Mouse (Mus musculus) hindbrain, embryonic 14.5 days (tissue): ENCODE results near the gene Pigc. TPM values are rescaled to one million over a fixed set of nuclear protein-coding genes. Genes with fewer than 3 reads are reported as not detected.

Source experiments
- ATAC-seq: fragments of 200-750 bp; cut with Nextera tagmentation; 2 replicates; pipeline ENCODE4 v1.8.0; 2017; ENCODE audit warnings: moderate number of reproducible peaks, mild to moderate bottlenecking, moderate TSS enrichment, moderate library complexity; ENCODE audit not compliant: low FRiP score
- DNase-seq: peaks from one replicate; pipeline ENCODE4 v3.0.0-alpha.2; 2015; ENCODE audit warnings: low spot score
- H3K27ac ChIP-seq: fragments of 300-500 bp; sonication (generic); 2 replicates; pipeline ENCODE4 v1.5.1; 2014; ENCODE audit warnings: mild to moderate bottlenecking, moderate library complexity
- H3K27me3 ChIP-seq: fragments of 300-500 bp; sonication (generic); 2 replicates; pipeline ENCODE4 v1.6.1; 2014; ENCODE audit warnings: mild to moderate bottlenecking, low read length, mixed read lengths; ENCODE audit not compliant: control insufficient read depth, insufficient read depth
- H3K36me3 ChIP-seq: fragments of 300-500 bp; sonication (generic); replicated peaks from 2 replicates; pipeline ENCODE4 v1.6.1; 2014; ENCODE audit not compliant: control insufficient read depth, insufficient read depth
- H3K4me1 ChIP-seq: fragments of 300-500 bp; sonication (generic); replicated peaks from 2 replicates; pipeline ENCODE4 v1.6.1; 2014; ENCODE audit warnings: antibody characterized with exemption, low read length, mixed read lengths; ENCODE audit not compliant: control insufficient read depth, insufficient read depth
- H3K4me2 ChIP-seq: fragments of 300-500 bp; sonication (generic); replicated peaks from 2 replicates; pipeline ENCODE4 v1.6.1; 2014; ENCODE audit warnings: mild to moderate bottlenecking, moderate library complexity
- H3K4me3 ChIP-seq: fragments of 300-500 bp; sonication (generic); replicated peaks from 2 replicates; pipeline ENCODE4 v1.5.1; 2014; ENCODE audit warnings: mild to moderate bottlenecking, low read length
- H3K9ac ChIP-seq: fragments of 300-500 bp; sonication (generic); 2 replicates; pipeline ENCODE4 v1.6.1; 2014
- H3K9me3 ChIP-seq: fragments of 300-500 bp; sonication (generic); 2 replicates; pipeline ENCODE4 v1.6.1; 2016; ENCODE audit warnings: low read length; ENCODE audit not compliant: control insufficient read depth
- WGBS: fragments of 180-500 bp; shearing (Covaris S2); extraction: QIAGEN DNeasy Blood & Tissue Kit; methylation state at CpG from one replicate; pipeline ENCODE4 v1.1.7; 2014; 5-methylcytosine and 5-hydroxymethylcytosine counted together
- polyA plus RNA-seq: library from polyadenylated mRNA; unstranded; fragments of >200 nt; fragmentation: Nextera tagmentation; extraction: Ambion mirVana; gene quantifications from 2 replicates; pipeline ENCODE4 v1.2.1, GENCODE M21; 2014

Pigc gene
- polyA plus RNA-seq, result 34.5 TPM in 2 replicates

GRCm38 (mm10) chr1:161968589-161969407 lies at the start of gene Pigc:
Pigc (plus strand) TSS chr1:161969186.
- Histone ChIP-seq H3K4me1 (peaks cover 15% of the 10 kb centered on the region; the same call in 1 of the 2 replicates), H3K4me2 (peak within 1 kb of the TSS; percentile 58), H3K27ac (peak within 1 kb of the TSS; percentile 68), H3K9me3 (no peaks in the 10 kb centered on the region), H3K36me3 (no peaks in the 10 kb centered on the region), H3K9ac (peak within 1 kb of the TSS; percentile 86), H3K27me3 (no peaks in the 10 kb centered on the region), H3K4me3 (peak within 1 kb of the TSS; percentile 61)
- ATAC-seq (peak; percentile 99), DNase-seq (peak; percentile 93)
- WGBS, result 4% methylated on average over 38 of the region's 38 CpGs

DNA sequence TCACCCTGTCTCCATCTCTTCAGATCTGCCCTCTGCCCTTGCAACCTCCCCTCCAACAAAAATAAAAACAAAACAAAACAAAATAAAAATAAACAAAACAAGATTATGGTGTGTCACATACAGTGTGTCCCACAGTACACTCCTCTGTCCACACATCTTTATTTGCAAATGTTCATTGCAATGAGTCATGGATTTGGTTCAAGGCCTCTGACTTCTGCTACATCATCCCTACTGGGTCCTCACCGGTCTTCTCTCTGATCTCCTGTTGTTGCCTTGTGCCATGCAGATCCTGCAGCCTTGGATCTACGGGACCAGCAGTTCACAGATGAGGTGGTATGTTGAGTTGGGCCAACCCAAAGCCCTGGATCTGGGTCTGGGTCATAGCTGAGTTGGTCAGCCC lies 49.4 kb upstream of the Pigc start:
- H3K4me1 ChIP-seq, result no peaks in the 10 kb centered on the region
- WGBS, result 95% methylated on average over 2 of the region's 2 CpGs
- DNase-seq, result no peak
- H3K27me3 ChIP-seq, result no peaks in the 10 kb centered on the region
- no peaks in the 10 kb centered on the region for H3K36me3 ChIP-seq
- H3K4me2 ChIP-seq, result no peak overlapping the region
- ATAC-seq, result no peak
- H3K4me3 ChIP-seq, result no peak overlapping the region
- H3K27ac ChIP-seq, result no peak overlapping the region
- H3K9me3 ChIP-seq, result no peaks in the 10 kb centered on the region
- no peak overlapping the region for H3K9ac ChIP-seq

DNA sequence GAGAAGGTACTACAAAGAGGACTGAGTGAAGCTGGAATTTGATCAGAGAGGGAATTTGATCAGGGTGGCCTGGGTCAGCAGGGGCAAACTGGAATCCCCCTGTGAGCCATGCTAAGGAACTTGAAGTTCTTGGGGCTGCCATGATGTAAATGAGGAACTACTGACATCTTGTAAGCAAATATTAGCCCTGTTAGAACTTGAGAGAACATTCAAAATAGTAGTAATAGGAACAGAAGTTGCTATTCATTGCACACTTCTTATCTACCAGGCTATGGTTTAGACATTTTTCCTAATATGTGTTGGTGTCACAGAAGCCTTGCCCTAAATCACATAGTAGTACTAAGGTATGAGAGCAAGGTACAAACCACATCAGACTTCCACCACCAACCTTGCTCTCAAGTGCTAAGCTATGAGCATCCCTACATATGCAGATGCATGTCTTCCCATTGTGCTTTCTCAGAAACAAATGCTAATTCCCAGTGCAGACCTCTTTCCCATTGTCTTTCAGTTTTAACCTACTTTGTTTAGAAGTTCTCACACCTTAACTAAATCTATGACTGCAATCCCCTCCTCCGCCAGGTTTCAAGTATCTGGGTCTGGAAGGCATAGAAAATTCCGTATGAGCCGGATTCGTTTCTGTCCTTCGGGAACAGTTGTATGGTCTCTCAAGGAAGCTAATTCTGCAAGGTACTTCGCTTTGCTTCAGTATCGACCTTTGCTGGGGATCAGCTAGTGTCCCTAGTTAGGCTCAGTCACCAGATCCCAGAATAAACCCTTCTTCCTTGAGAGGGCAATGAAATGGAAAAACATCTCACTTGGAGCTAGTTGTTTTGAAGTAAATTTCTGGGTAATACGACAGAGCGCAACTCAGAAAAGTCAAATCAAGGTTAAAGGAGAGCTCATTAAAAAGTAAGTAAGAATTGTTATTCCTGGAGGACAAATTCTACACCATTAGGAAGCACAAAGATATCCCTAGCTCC lies 48.2 kb upstream of the Pigc start:
- Histone ChIP-seq H3K27me3 (no peaks in the 10 kb centered on the region), H3K36me3 (no peaks in the 10 kb centered on the region), H3K4me3 (no peak overlapping the region), H3K27ac (no peak overlapping the region), H3K9me3 (no peaks in the 10 kb centered on the region), H3K4me1 (no peaks in the 10 kb centered on the region), H3K9ac (no peak overlapping the region), H3K4me2 (no peak overlapping the region)
- no peak for DNase-seq
- ATAC-seq, result no peak
- 90% methylated on average over 9 of the region's 9 CpGs for WGBS

- DNase-seq, result no peak
- Histone ChIP-seq H3K4me2 (no peak overlapping the region), H3K9me3 (no peaks in the 10 kb centered on the region), H3K36me3 (no peaks in the 10 kb centered on the region), H3K27me3 (no peaks in the 10 kb centered on the region), H3K4me3 (no peak overlapping the region), H3K9ac (no peak overlapping the region), H3K27ac (no peak overlapping the region), H3K4me1 (no peaks in the 10 kb centered on the region)
- no peak for ATAC-seq
- 81% methylated on average over 6 of the region's 6 CpGs for WGBS
These were observed 47.1 kb upstream of the Pigc start for GRCm38 (mm10) chr1:161921928-161922327.

- 72% methylated on average over 3 of the region's 3 CpGs for WGBS
- no peak overlapping the region for H3K4me2 ChIP-seq
- H3K4me1 ChIP-seq, result no peaks in the 10 kb centered on the region
- H3K9ac ChIP-seq, result no peak overlapping the region
- H3K9me3 ChIP-seq, result no peaks in the 10 kb centered on the region
- no peaks in the 10 kb centered on the region for H3K36me3 ChIP-seq
- H3K27ac ChIP-seq, result no peak overlapping the region
- no peak for ATAC-seq
- no peak overlapping the region for H3K4me3 ChIP-seq
- no peaks in the 10 kb centered on the region for H3K27me3 ChIP-seq
- no peak for DNase-seq
These were observed 44.7 kb upstream of the Pigc start for GRCm38 (mm10) chr1:161924321-161924720.

GRCm38 (mm10) chr1:161925281-161925805 lies 43.6 kb upstream of the Pigc start:
- Histone ChIP-seq H3K27me3 (no peaks in the 10 kb centered on the region), H3K4me3 (no peak overlapping the region), H3K4me1 (no peaks in the 10 kb centered on the region), H3K27ac (no peak overlapping the region), H3K36me3 (no peaks in the 10 kb centered on the region), H3K9me3 (no peaks in the 10 kb centered on the region), H3K4me2 (no peak overlapping the region), H3K9ac (no peak overlapping the region)
- 86% methylated on average over 13 of the region's 13 CpGs for WGBS
- ATAC-seq, result no peak
- no peak for DNase-seq

- H3K27me3 ChIP-seq, result no peaks in the 10 kb centered on the region
- no peaks in the 10 kb centered on the region for H3K9me3 ChIP-seq
- H3K4me3 ChIP-seq, result no peak overlapping the region
- H3K4me2 ChIP-seq, result no peak overlapping the region
- no peaks in the 10 kb centered on the region for H3K36me3 ChIP-seq
- no peak overlapping the region for H3K27ac ChIP-seq
- no peak for ATAC-seq
- no peak overlapping the region for H3K9ac ChIP-seq
- no peaks in the 10 kb centered on the region for H3K4me1 ChIP-seq
- DNase-seq, result no peak
- 89% methylated on average over 2 of the region's 2 CpGs for WGBS
These were observed 41.0 kb upstream of the Pigc start for GRCm38 (mm10) chr1:161927976-161928375.

- Histone ChIP-seq H3K9me3 (no peaks in the 10 kb centered on the region), H3K27me3 (no peaks in the 10 kb centered on the region), H3K4me2 (no peak overlapping the region), H3K9ac (no peak overlapping the region), H3K36me3 (no peaks in the 10 kb centered on the region), H3K27ac (no peak overlapping the region), H3K4me1 (no peaks in the 10 kb centered on the region), H3K4me3 (no peak overlapping the region)
- no peak for ATAC-seq
- no peak for DNase-seq
- WGBS, result 62% methylated on average over 4 of the region's 4 CpGs
These were observed 37.7 kb upstream of the Pigc start for GRCm38 (mm10) chr1:161931313-161931712.

DNA sequence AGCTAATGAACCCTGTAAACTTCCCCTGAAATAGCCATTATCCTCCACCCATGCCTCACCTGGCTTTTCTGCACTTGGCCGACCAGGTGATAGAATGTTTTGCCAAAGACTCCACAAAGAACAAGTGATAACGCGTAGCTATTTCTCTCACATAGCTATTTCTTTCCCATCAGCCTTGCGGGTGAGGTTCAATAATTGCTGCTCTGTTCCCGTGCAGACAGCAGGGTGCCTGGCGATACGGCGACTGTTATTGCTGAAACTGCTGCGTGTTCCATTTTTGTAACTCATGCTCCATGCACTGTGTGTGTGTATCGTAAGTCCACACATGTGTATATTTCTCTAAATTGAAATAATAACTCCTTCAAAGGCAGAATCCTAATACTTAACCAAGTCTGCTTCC lies 37.2 kb upstream of the Pigc start:
- 0 out of 2 replicates have a peak overlapping the region, but pooled peaks have one; percentile 18 for H3K4me2 ChIP-seq
- H3K9ac ChIP-seq, result no peak overlapping the region
- ATAC-seq, result peak; percentile 37; the same call in 1 of the 2 replicates
- no peak overlapping the region for H3K27ac ChIP-seq
- no peaks in the 10 kb centered on the region for H3K9me3 ChIP-seq
- no peaks in the 10 kb centered on the region for H3K27me3 ChIP-seq
- WGBS, result 76% methylated on average over 10 of the region's 10 CpGs
- no peak for DNase-seq
- H3K4me3 ChIP-seq, result no peak overlapping the region
- no peaks in the 10 kb centered on the region for H3K4me1 ChIP-seq
- H3K36me3 ChIP-seq, result no peaks in the 10 kb centered on the region
